Mouse (Mus musculus) cerebellum, adult 2 months (tissue): Measurements from ENCODE around the gene Jun.

Source experiments
- CTCF ChIP-seq: fragments of 200-500 bp; IDR thresholded peaks from 2 replicates; pipeline ENCODE4 v1.5.1; 2011; ENCODE audit warnings: low read depth, mild to moderate bottlenecking, control low read depth, low read length, moderate library complexity, borderline replicate concordance; ENCODE audit not compliant: insufficient read depth
- POLR2A ChIP-seq: fragments of 200-500 bp; IDR thresholded peaks from 2 replicates; pipeline ENCODE4 v1.6.1; 2011; ENCODE audit warnings: low read length, control low read depth, borderline replicate concordance; ENCODE audit not compliant: insufficient read depth

- TF ChIP-seq CTCF (no peak), POLR2A (no peak)
Observed at GRCm38 (mm10) chr4:95020201-95020600, 31.8 kb downstream of the Jun start.
